Mouse (Mus musculus): Measurements from ENCODE around the gene Jup.
"Not testable (repeated sequence)": the region's sequence is repeated elsewhere in the genome, so short reads cannot be mapped to it uniquely, and the experiment has no call there.

Gene Jup

DNA sequence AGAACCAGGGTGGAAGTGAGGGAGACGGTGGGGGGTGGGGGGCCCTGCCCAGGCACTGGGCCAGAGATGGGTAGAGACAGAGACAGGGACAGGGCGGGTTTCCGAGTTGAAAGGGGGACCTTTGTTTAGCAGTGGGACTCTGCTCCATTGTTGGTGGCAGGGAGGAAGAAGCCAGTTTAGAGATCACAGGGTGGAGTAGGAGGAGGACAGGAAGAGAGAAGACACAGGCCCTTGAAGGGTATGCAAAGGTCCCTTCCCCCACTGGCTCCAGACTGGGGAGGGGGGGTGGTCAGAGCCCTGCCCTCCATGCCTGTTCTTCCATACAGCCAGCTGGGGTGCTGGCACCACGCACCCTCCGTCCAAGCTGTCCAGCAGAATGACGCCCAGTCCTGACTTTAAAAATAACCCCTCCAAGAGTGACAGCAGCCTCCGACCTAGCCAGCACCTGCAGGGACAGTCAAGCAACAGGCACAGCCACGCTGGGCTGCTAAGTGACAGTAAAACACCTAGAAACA lies 7.6 kb downstream of the Jup start:
- peak; percentile 85 to 88 for DNase-seq

DNA sequence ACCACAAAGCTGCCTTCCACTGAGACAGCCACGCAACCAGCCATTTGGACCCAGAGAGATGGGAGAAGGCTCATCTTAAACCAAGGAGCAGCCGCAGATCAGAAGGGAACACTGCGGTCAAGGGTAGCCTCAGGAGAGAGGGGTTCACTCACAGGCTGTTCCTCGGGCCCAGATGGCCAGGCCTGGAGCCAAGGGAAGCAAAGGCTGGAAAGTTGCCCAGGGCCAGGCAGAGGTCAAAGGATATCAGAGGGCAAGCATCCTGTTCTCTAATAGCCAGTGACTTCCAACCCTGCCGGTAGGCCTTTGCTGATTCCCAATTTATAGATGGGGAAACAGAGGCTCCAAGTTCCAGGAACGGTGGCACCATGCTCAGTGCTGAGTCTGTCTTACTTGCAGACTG lies 9.0 kb downstream of the Jup start:
- DNase-seq: peak; percentile 56 to 58

DNA sequence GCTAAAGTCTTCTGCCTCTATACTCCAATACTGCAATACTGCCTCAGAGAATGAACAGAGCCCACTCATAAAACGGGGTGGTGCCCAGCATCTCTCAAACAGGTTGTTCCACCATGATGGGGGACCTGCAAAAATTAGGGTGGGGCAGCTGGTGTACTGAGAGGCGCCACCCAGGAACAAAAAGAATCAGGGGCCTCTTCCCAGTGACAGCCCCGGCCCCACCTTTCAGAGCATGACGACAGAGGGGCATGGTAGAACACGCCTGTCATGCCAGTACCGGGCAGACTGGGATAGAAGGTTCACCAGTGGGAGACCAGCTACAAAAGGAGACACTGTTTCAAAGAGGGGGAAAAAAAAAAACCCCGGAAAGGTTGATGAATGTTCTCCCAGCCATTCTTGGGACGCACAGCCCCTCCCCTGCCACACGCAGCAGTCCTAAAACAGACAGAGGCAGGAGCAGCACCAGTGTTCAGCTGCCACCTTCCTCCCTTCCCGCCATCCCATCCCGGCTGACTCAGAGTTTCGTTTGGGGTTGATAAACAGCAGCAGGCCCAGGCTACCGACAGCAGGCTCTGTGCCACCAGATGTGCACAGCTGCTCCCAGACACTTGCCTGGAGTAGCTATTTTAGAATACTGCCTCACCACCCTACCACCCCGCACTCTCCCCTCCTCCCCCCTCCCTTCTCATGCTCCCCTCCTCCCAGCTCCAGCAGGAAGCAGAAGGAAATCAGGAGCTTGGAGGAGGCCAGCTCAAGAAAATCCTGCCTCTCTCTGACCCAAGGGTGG lies 9.8 kb downstream of the Jup start:
- no peak for DNase-seq

DNA sequence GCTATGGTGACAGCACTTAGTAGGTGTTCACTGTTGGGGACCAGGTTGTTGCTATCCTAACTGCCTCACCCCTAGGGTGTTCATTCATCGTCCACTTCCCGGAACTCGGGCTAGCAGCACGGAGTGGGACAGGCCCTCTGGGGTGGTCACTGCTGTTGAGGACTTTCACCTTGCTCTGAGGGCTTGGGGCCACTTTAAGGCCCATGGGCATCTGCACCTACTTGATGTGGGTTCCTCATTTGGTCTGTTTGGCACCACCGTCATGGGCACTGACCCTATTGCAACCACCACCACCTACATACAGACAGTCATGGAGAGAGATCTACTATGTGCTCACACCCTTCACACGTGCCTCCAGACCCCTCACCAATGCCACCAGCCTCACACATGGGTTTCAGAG lies 10.5 kb downstream of the Jup start:
- no peak for DNase-seq

DNA sequence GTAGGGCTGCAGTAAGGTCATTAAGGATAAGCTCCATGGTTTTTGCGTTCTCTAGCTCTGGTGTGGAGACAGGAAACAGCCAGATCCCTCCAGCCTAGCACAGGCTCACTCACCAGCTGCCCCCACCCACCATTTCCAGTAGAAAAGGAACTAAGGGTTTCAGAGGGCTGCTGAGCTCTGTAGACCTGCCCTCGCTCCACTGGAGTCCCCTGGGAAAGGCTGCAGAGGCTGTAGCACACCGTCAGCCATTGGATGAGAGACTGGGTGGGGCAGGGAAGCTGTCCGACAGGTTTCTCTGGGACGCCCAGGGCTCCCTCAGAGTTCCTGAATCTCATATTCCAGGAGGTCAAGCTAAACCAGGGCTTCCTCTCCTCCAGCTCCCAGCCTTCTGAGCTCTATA lies 11.0 kb downstream of the Jup start:
- DNase-seq: no peak

DNA sequence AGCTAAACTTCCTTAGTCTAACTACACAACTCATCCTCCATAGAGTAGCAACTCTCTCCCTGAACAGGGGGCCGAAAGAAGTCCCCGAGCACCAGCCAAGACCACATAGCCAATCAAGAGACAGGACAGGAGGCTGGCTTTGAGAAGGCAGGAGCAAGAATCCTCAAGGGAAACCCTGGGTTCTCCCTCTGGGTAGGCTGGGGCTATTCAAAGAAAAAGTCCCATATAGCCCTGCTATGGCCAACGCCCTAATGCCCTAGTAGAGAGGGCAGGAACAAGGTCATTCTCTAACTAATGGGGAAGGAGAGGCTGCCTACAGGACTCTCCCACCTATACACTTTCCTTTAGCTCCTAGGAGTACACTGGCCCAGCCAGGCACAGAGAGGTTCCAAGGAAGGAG lies 12.5 kb downstream of the Jup start:
- no peak for DNase-seq

DNA sequence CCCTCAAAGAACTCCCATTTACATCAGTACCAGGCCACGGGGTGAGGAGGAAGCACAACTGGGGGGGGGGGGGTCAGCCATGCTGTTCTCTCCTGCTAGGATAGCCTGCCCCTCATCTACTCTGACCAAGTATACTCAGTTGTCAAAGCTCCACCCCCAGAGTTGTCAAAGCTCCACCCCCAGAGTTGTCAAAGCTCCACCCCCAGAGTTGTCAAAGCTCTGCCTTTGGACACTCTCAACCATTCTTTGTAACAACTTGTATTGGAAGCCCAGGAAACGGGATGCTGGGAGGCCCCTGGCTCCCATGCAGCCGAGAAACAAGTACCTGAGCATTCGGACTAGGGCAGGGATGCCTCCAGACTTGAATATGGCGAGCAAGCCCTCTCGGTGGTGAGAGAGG lies 14.9 kb downstream of the Jup start:
- no peak for DNase-seq

DNA sequence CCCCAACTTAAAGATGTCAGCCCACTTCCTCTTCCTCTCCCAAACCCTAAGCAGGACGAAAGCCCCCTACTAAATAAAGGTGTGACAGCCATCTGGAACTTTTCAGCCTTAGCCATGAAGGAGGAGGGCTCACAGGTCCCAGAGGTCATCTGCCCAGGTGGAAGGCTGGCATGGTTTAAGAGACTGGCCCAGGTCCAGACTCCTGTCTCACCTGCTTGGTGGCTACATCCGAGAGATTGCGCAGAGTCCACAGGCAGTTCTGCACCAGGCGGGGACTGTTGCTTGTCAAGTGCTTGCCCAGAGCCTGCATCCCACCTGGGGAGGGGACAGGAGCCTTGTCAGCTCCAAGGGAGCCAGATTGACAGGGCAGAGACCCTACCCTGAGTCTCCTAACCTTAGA lies 18.3 kb downstream of the Jup start:
- DNase-seq: no peak

DNA sequence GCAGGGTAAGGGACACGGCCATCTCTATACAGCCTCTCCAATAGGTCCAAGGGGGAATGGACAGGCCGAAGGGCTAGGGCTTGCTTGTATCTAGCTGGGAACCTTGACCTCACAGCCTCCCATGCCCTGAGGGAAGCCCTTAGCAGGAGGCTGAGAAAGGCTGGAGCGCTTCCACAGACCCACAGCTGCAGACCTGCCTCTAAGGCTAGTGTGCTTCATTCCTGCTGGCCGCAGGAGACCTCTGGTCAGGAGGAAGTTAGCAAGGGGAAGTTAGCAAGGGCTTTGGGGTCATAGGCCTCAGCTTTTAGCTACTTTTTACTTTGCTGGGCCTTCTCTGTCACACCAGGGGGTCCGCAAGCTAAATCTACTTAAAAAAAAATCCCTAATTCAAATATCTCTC lies 19.1 kb downstream of the Jup start:
- no peak for DNase-seq

DNA sequence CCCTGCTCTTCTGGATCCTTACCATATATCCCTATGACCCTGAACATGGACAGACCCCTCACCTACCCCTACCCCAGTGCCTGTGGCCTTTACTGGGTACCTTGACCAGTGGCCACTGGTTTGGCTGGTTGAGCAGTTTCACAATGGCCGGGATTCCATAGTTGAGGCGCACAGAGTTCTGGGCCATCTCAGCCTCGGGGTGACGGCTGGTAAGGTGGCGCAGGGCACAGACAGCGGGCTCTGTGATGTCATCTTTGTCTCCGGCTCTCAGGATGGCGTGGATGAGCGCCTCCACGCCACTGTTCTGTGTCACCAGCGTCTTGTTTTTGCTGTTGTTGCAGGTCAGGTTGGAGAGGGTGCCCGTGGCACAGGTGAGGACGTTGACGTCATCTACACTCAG lies 19.6 kb downstream of the Jup start:
- no peak for DNase-seq

DNA sequence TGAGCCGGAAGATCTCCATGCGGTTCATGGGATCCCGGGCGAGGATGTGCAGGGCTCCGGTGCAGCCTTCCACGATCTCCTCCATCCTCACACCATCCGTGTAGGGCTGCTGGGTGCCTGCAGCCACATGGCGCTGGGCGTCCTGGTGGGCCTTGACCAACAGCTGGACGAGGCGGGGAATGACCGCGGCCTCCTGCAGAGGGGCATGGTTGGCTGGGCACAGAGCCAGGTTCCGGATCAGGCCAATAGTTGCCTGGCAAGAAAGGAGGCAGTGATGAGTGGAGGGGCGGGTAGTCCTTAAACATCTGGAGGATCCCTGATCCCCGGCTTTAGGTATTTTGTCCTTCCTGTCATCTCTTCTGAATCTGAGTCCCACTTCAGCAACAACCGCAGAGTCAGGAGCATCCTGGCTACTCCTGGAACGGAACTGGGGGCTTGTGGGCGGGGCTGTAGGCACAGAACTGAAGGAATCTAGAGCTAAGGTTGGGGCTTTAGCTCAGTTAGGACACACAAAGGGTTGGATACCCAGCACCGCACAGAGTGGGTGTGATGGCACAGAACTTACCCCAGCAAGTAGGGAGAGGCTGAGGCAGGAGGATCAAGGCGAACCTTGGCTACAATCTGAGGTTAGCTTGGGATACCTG lies 20.7 kb downstream of the Jup start:
- DNase-seq: no peak

DNA sequence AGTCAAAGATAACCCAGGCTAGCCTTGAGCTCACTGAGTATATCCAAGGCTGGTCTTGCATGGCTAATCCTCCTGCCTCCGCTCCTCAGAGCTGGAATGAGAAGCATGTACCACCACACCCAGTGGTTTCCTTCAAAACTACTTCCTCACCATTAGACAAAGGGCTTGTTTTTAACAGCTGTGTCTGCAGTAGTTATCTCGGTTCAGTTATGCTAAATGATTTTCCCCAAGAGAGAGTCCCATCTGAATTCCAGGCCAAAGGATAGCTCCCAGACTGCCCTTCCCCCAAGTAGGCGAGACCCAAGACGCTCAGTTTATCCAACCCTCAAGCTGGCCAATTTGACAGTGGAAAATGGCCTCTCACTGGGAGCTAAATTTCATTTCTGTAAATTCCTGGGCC lies 21.6 kb downstream of the Jup start:
- DNase-seq: no peak

DNA sequence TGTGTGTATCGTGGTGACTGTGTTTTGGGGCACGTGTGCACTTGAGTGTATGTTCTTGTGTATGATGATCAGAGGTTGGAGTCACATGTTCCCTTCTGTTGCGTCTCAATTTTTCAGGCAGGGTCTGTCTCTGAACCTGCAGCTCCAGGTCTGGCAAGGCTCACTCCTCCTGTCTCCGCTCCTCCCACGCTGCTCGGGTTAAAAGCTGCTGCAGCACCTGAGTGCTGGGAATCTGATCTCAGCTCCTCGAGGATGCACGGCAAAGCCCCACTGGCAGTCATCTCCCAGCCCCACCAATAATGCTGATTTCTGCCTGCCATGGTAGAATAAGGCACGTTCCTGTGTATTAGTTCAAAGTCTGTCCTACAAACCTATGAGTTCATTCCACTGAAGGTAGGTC lies 22.4 kb downstream of the Jup start:
- DNase-seq: no peak

DNA sequence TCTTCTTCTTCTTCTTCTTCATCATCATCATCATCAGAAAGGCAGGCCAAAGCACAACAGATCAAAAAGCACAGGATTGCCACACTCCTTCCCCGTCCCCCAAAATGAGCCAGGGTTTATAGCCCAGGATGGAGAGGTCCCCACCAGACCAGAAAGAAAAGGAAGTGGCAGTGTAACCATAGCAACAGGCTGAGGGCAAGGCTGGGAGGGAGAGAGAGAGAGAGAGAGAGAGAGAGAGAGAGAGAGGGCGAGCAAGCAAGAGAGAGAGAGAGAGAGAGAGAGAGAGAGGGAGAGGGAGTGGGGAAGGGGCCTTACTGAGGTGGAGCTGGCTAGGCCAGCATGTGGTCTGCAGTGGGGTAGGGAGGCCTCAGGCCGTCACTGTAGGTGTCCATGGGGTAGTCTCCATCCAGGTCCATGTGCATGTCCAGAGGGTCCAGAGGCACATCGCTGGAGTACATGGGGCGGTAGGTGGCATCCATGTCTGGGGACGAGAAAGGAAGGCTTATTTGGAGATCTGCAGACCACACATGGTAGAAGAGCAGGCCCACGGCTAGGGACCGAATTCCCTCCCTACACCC lies 25.5 kb downstream of the Jup start:
- DNase-seq: no peak

DNA sequence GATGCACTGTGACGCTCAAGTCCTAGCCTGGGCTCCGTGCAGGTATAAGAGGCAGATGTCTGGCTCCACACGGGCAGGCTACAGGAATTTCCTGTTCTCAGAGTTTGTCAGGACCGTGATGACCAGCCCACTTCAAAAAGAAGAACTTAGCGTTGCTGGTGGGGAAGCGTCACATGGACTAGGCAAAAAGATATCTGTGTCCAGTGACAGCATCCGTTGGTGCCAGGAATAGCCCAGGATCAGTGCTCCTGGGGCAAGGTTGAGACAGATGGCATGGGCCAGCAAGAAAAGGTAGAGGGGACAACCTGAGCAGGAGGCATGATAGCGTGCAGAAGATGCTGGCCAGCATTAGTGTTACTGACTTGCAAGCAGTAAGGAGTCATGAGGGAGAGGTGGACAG lies 27.7 kb downstream of the Jup start:
- peak in 1 of 2 experiments; percentile 46 for DNase-seq

DNA sequence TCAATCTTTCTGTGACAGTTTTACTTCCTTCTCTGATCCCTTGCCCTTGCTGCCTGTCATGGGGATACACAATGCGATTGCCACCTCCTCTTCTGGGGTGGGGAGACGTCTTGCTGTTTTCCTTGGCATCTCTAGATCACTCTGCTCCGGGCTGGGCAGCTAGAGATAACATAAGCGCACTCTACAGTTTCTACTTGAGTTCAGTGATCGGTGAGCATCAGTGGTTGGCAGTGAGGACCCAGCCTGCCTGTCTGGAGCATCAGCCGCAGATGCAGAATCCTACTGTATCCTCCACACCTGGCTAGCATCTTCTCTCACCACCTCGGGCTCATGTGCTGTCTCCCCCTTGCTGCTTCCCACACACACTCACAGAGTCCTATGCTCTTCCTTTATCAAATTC lies 28.4 kb downstream of the Jup start:
- DNase-seq: no peak

DNA sequence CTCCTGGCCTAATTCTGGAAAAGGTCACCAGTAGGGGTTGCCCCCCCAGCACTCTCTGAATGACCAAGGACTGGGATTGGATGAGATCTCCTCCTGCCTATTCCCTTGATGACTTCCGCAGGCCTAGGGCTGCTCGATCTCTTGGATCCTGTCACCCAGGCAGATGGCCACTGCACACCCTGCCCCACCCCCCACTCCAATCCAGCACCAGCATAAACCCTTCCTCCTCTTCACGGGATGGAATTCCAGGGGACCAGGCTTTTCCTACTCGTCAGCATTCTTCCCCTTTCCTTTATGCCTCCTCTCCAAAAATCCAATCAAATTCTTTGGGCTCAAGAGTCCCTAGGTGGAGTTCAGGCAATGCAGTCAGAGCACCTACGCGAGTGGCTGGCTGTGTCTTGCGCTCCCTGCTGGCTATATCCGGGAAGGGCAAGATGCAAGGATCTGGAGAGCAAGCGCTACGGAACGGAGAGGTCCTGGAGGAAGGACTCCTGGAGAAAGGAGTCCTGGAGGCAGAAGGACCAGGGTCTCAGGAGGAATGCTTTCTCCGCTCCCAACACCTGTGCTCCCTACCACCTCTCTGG lies 34.5 kb downstream of the Jup start:
- peak; percentile 85 to 90 for DNase-seq

DNA sequence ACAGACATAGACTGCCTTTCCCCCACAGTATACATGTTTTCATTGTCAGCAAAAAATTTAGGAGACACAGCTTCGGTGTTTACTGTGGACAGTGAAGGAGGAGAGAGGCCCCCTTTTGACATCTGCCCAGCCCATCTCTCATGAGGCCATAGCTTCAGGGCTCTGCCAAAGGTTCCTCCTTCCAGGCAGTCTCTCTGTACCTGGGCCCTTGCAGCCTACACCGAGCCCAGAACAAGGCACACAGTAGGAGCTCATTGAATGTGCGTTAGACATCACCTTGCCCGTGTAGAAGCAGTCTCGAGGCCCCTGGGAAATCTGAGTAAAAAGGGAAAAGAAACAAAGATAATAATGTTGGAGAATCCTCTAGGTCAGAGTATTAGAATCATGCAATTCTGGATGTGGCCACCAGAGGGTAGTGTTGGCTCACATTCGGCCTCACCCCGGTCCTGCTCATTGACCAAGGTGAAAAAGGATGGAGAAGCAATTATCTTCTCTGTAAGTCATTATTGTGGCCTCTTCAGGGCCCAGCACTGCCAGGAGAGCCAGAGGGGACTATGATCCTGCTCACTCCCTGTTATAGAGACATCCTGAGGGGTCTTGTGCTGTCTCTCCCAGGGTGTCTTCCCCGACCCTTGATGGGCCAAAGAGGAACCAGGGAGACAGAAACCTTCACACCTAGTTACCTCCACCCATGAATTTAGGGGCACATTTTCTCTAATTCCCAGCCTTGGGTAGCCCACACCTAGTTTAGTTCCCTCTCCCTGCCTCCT lies 35.2 kb downstream of the Jup start:
- peak; percentile 91 to 92 for DNase-seq

DNA sequence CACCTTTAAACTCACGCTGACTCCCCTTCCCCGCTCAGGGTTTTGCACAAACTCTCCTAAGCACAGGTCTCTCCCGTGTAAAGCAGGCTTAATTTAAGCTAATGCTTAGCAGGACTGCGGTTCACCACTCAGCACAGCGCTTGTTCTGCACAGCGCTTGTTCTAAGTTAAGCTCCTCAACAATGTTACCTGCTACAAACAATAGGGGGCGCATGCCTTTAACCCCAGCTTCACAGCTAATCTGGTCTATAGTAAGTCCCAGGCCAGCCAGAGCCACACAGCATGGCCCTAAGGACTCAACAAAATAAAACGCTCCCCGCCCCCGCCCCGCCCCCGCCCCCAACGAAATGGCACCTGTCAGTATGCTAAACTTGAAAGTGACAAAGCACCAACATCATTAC lies 36.5 kb downstream of the Jup start:
- not testable (repeated sequence) for DNase-seq

DNA sequence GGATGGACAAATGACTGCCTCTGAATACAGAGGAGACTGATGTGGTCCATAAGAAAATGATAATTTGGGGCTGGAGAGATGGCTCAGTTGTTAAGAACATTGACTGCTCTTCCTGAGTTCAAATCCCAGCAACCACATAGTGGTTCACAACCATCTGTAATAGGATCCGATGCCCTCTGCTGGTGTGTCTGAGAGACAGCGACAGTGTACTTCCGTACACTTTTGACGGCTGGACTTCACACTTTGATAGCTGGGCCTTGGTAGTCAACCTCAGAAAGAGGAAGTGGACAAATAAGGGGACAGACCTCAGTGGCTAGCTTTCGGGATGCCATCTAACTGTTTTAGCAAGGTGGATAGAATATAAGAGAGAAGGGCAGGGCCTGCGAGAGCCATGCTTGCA lies 37.4 kb downstream of the Jup start:
- no peak for DNase-seq

DNA sequence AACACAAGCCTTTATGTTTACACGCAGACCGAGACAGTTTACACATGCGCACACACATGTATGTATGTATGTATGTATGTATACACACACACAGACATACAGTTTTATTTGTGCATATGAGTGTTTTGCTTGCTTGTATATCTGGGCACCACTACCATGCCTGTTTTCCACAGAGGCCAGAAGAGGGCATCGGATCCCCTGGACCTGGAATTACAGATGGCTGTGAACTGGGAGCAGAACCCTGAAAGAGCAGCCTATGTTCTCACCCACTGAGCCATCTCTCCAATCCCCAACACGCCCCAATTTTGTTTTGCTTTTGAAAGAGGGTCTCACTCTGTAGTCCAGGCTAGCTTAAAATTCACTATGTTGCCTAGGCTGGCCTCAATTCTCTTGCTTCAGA lies 40.2 kb downstream of the Jup start:
- DNase-seq: no peak

DNA sequence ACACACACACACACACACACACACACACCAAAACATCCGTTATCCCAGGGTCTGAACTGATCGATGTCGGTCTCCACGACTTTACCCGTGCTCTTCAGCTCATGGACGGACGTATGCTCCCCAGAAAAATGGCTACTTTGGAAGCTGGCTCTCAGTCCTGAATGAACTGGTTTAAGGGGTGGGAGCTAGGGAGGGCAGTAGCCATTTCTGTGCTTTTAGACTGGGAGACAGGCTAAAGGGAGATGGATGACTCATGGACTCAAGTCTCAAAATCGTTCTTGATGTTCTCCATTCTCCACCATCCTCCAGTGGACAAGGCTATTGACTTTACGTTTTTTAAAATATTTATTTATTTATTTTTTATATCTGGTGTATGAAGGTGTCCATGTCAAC lies 40.7 kb downstream of the Jup start:
- no peak for DNase-seq
